Mouse (Mus musculus) small intestine, adult 2 months (tissue): ENCODE measurements around the gene Grm7.

Source experiments
- CTCF ChIP-seq: fragments of 200-500 bp; IDR thresholded peaks from 2 replicates; pipeline ENCODE4 v1.5.1; 2012; ENCODE audit warnings: low read depth, mild to moderate bottlenecking, control low read depth, inconsistent platforms, low read length, moderate library complexity, mixed read lengths; ENCODE audit not compliant: insufficient replicate concordance, insufficient read length; ENCODE audit errors: extremely low read depth
- POLR2A ChIP-seq: fragments of 200-500 bp; IDR thresholded peaks from 2 replicates; pipeline ENCODE4 v1.6.1; 2012; ENCODE audit warnings: low read depth, mild to moderate bottlenecking, control low read depth, inconsistent platforms, low read length, moderate library complexity

DNA sequence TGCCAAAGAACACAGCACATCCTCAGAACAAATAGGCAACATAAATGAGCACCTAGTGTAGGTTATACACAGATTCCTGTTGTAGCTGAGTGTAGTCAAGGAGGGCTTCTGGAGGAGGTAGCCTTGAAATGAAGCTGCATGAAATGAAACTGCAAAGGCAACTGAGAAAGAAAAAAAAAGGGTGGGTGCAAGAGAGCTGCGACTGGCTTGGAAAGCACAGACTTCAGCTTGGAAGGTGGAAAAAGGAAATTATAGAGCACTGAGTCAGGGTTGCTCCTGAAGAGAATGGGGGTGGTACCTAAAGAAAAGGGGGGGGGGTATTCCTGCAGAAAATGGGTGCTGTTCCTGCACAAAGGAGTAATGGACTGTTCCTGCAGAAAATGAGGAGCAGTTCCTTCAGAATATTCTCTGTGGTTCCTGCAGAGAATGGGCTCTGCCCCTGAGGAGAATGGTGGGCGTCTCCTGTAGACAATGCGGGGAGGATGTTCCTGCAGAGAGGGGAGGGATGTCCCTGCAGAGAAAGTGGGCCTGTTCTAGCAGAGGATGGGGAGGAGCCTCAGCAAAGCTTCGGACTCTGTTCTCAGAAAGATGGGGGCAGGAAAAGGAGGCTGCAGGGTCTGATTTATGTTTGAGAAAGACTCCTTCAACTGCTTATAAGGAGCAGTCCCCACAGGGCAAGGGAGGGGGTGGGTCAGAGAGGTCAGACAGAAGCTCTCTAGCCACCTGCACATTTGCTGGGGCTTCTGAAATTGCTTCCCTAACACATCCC lies 726.4 kb downstream of the Grm7 start:
- TF ChIP-seq POLR2A (no peak), CTCF (no peak)
